Mouse (Mus musculus): ENCODE results near the gene Gm17949.

DNA sequence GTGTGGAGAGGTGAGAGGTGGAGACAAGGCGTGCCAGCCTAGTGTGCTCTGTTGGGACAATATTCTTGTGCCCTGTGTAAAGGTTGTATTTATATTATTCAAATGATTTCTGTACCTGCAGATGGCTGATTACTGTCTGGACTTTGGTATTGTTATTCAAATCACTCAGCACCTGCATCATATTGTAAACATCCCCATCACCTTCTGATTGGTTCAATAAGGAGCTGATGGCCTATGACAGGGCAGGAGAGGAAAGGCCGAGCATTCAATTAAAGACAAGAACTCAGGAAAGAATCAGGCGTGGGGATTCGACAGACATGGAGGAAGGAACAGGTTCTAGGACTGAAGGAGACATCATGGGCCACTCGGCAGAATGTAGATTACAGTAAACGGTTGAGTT lies 47.6 kb upstream of the Gm17949 start:
- TF ChIP-seq ZNF384 (IDR thresholded peaks at IDR 0.05; ENCODE audit: low read depth, low read length) (no peak), HCFC1 (IDR thresholded peaks at IDR 0.05; ENCODE audit: borderline replicate concordance, insufficient read depth, low read length) (no peak), ZC3H11A (IDR thresholded peaks at IDR 0.05; ENCODE audit: borderline replicate concordance, low read depth, low read length) (no peak)
